ENCODE assay signal across 21 mouse cellular contexts in genomic region chr13:25958592-25958991, GRCm38 (mm10).
DNase-seq lines count a peak whose midpoint lies in the region; ATAC-seq and TF ChIP-seq lines count a peak whose summit lies in the region.
"Had no signal": no experiment of that assay in that cellular context is flagged by ENCODE, and none has a peak within 500 bp of the region (broad histone marks: within the 10 kb centered on the region; RNA-seq: fewer than 3 reads in every experiment).

No protein-coding gene starts in this region.

- peak overlapping the region; percentile 24; the same call in 1 of the 2 replicates for H3K27ac ChIP-seq in forebrain, postnatal 0 days (ENCODE audit: low read depth, low read length)
- no peak overlapping the region for H3K27ac ChIP-seq in forebrain, embryonic 13.5 days
- no peak overlapping the region for H3K27ac ChIP-seq in lung, embryonic 14.5 days (ENCODE audit: low read depth)
- H3K27ac ChIP-seq in cortical plate, adult 2 months (ENCODE audit: insufficient read depth, low read length) = peak overlapping the region; percentile 59; the same call in 1 of the 2 replicates
- H3K27ac ChIP-seq in olfactory bulb, adult 2 months (ENCODE audit: insufficient read depth, low read depth, low read length) = peak overlapping the region; percentile 10; the same call in 1 of the 2 replicates
- H3K27ac ChIP-seq: embryonic facial prominence, embryonic 15.5 days; kidney, postnatal 0 days; liver, embryonic 12.5 days; midbrain, embryonic 12.5 days; neural tube, embryonic 13.5 days had no signal

- H3K4me1 ChIP-seq in forebrain, postnatal 0 days (ENCODE audit: insufficient read depth) = peaks cover 7% of the 10 kb centered on the region; the same call in 1 of the 2 replicates
- H3K4me1 ChIP-seq in forebrain, embryonic 13.5 days = peaks cover 16% of the 10 kb centered on the region
- no peaks in the 10 kb centered on the region for H3K4me1 ChIP-seq in lung, embryonic 14.5 days (ENCODE audit: insufficient read depth)
- H3K4me1 ChIP-seq in cortical plate, adult 2 months (ENCODE audit: control insufficient read depth, insufficient read depth, low read length) = peaks cover 4% of the 10 kb centered on the region; the same call in 1 of the 2 replicates
- no peaks in the 10 kb centered on the region for H3K4me1 ChIP-seq in olfactory bulb, adult 2 months (ENCODE audit: control insufficient read depth, insufficient read depth, low read length)
- H3K4me1 ChIP-seq: embryonic facial prominence, embryonic 15.5 days; liver, embryonic 12.5 days; midbrain, embryonic 12.5 days; neural tube, embryonic 13.5 days had no signal

- no peak for DNase-seq in forebrain, postnatal 0 days
- DNase-seq in lung, embryonic 14.5 days = peak; percentile 82
- no peak for DNase-seq in lung, postnatal 14 days
- DNase-seq in adrenal gland, postnatal 10 days = no peak
- DNase-seq in layer of hippocampus, postnatal 36 days = no peak
- DNase-seq: cerebellum, postnatal 10 days; embryo, embryonic 11 days; gastrocnemius, postnatal 36 days; heart, postnatal 4 days; thymus, adult 2 months had no signal

- H3K9ac ChIP-seq in forebrain, postnatal 0 days = no peak overlapping the region
- H3K9ac ChIP-seq in forebrain, embryonic 13.5 days = no peak overlapping the region
- H3K9ac ChIP-seq in lung, embryonic 14.5 days = no peak overlapping the region
- H3K9ac ChIP-seq: embryonic facial prominence, embryonic 15.5 days; heart, embryonic 12.5 days; liver, embryonic 12.5 days; midbrain, embryonic 12.5 days; neural tube, embryonic 13.5 days had no signal

- H3K36me3 ChIP-seq in forebrain, postnatal 0 days (ENCODE audit: insufficient read depth) = no peaks in the 10 kb centered on the region
- H3K36me3 ChIP-seq in forebrain, embryonic 13.5 days (ENCODE audit: poor library complexity, severe bottlenecking) = no peaks in the 10 kb centered on the region
- H3K36me3 ChIP-seq in lung, embryonic 14.5 days (ENCODE audit: insufficient read depth) = no peaks in the 10 kb centered on the region
- H3K36me3 ChIP-seq: embryonic facial prominence, embryonic 15.5 days; heart, embryonic 12.5 days; liver, embryonic 12.5 days; midbrain, embryonic 12.5 days; neural tube, embryonic 13.5 days had no signal

- no peak overlapping the region for H3K4me3 ChIP-seq in forebrain, postnatal 0 days (ENCODE audit: low read depth, low read length)
- H3K4me3 ChIP-seq in forebrain, embryonic 13.5 days = no peak overlapping the region
- no peak overlapping the region for H3K4me3 ChIP-seq in lung, embryonic 14.5 days (ENCODE audit: low read depth, low read length)
- no peak overlapping the region for H3K4me3 ChIP-seq in cortical plate, adult 2 months (ENCODE audit: insufficient read depth, low read length)
- H3K4me3 ChIP-seq in olfactory bulb, adult 2 months (ENCODE audit: insufficient read depth, low read depth, low read length) = no peak overlapping the region
- H3K4me3 ChIP-seq: embryonic facial prominence, embryonic 15.5 days; heart, embryonic 12.5 days; liver, embryonic 12.5 days; midbrain, embryonic 12.5 days; neural tube, embryonic 13.5 days had no signal

- H3K27me3 ChIP-seq in forebrain, postnatal 0 days (ENCODE audit: insufficient read depth, low read length) = no peaks in the 10 kb centered on the region
- no peaks in the 10 kb centered on the region for H3K27me3 ChIP-seq in forebrain, embryonic 13.5 days
- H3K27me3 ChIP-seq in lung, embryonic 14.5 days (ENCODE audit: insufficient read depth, low read length) = no peaks in the 10 kb centered on the region
- H3K27me3 ChIP-seq: embryonic facial prominence, embryonic 15.5 days; heart, embryonic 12.5 days; liver, embryonic 12.5 days; midbrain, embryonic 12.5 days; neural tube, embryonic 13.5 days had no signal

- TF ChIP-seq CTCF in forebrain, postnatal 0 days (IDR thresholded peaks at IDR 0.05; ENCODE audit: low read depth) = no peak
- no peak for TF ChIP-seq CTCF in lung, embryonic 14.5 days (IDR thresholded peaks at IDR 0.05; ENCODE audit: low read depth)
- TF ChIP-seq CTCF in cortical plate, adult 2 months (IDR thresholded peaks at IDR 0.05; ENCODE audit: extremely low read depth, insufficient read depth, low read length) = no peak
- no peak for TF ChIP-seq CTCF in olfactory bulb, adult 2 months (IDR thresholded peaks at IDR 0.05; ENCODE audit: insufficient read depth, low read depth, low read length)

- ATAC-seq in forebrain, postnatal 0 days = no peak
- ATAC-seq in forebrain, embryonic 13.5 days = no peak
- peak; percentile 76 for ATAC-seq in lung, embryonic 14.5 days (ENCODE audit: insufficient read depth)
- ATAC-seq: hindbrain, embryonic 16.5 days; intestine, postnatal 0 days; liver, embryonic 12.5 days had no signal

- TF ChIP-seq POLR2A in cortical plate, adult 2 months (IDR thresholded peaks at IDR 0.05; ENCODE audit: extremely low read depth, insufficient read depth, low read length) = no peak
- TF ChIP-seq POLR2A in olfactory bulb, adult 2 months (IDR thresholded peaks at IDR 0.05; ENCODE audit: insufficient read depth, low read depth, low read length) = no peak

- H3K4me2 ChIP-seq in forebrain, postnatal 0 days (ENCODE audit: low read depth) = no peak overlapping the region
- H3K4me2 ChIP-seq in forebrain, embryonic 13.5 days = no peak overlapping the region
- H3K4me2 ChIP-seq in lung, embryonic 14.5 days = no peak overlapping the region
- H3K4me2 ChIP-seq: embryonic facial prominence, embryonic 15.5 days; heart, embryonic 12.5 days; liver, embryonic 12.5 days; midbrain, embryonic 12.5 days; neural tube, embryonic 13.5 days had no signal

- no peaks in the 10 kb centered on the region for H3K9me3 ChIP-seq in forebrain, postnatal 0 days (ENCODE audit: low read length)
- no peaks in the 10 kb centered on the region for H3K9me3 ChIP-seq in forebrain, embryonic 13.5 days (replicated peaks)
- H3K9me3 ChIP-seq in lung, embryonic 14.5 days (ENCODE audit: low read depth, low read length) = no peaks in the 10 kb centered on the region
- H3K9me3 ChIP-seq: embryonic facial prominence, embryonic 15.5 days; heart, embryonic 12.5 days; liver, embryonic 12.5 days; midbrain, embryonic 12.5 days; neural tube, embryonic 13.5 days had no signal

Comparison
In these comparisons a context has a peak if more than half of its experiments do, and no peak if none do; other contexts are left out.
1. H3K27ac ChIP-seq: peak in forebrain, postnatal 0 days (single experiment), cortical plate, adult 2 months (single experiment) and olfactory bulb, adult 2 months (single experiment); none in forebrain, embryonic 13.5 days (single experiment) and lung, embryonic 14.5 days (single experiment).